Mouse (Mus musculus): ENCODE measurements around the gene Nol8.

- TF ChIP-seq CTCF (IDR thresholded peaks at IDR 0.05) = no peak
- no peak for TF ChIP-seq EP300 (IDR thresholded peaks at IDR 0.05; ENCODE audit: insufficient read depth, low read depth, low read length)
Measured at GRCm38 (mm10) chr13:49603603-49604002, 49.3 kb upstream of the Nol8 start.
